Mouse (Mus musculus) embryonic facial prominence, embryonic 10.5 days (tissue): ENCODE data around the gene Zfp932. TPM values are rescaled to one million over a fixed set of nuclear protein-coding genes. Genes with fewer than 3 reads are reported as not detected.
"Not testable (repeated sequence)": the region's sequence is repeated elsewhere in the genome, so short reads cannot be mapped to it uniquely, and the experiment has no call there.

Experiments used
- DNase-seq: peaks from one replicate; pipeline ENCODE4 v3.0.0-alpha.2; 2017; ENCODE audit warnings: low spot score
- H3K27ac ChIP-seq: fragments of 300-500 bp; sonication (generic); replicated peaks from 2 replicates; pipeline ENCODE4 v1.5.1; 2016; ENCODE audit warnings: mild to moderate bottlenecking
- H3K27me3 ChIP-seq: fragments of 300-500 bp; sonication (generic); replicated peaks from 2 replicates; pipeline ENCODE4 v1.6.1; 2016; ENCODE audit warnings: low read depth, mild to moderate bottlenecking; ENCODE audit not compliant: poor library complexity, severe bottlenecking
- H3K36me3 ChIP-seq: fragments of 300-500 bp; sonication (generic); replicated peaks from 2 replicates; pipeline ENCODE4 v1.6.1; 2016; ENCODE audit warnings: mild to moderate bottlenecking, moderate library complexity
- H3K4me1 ChIP-seq: fragments of 300-500 bp; sonication (generic); 2 replicates; pipeline ENCODE4 v1.6.1; 2016
- H3K4me3 ChIP-seq: fragments of 300-500 bp; sonication (generic); 2 replicates; pipeline ENCODE4 v1.5.1; 2016; ENCODE audit warnings: mild to moderate bottlenecking, moderate library complexity
- H3K9me3 ChIP-seq: fragments of 300-500 bp; sonication (generic); 2 replicates; pipeline ENCODE4 v1.6.1; 2016; ENCODE audit warnings: mild to moderate bottlenecking
- WGBS: fragments of 180-500 bp; shearing (Covaris S2); methylation state at CpG from one replicate; pipeline ENCODE4 v1.1.7; 2016; 5-methylcytosine and 5-hydroxymethylcytosine counted together
- polyA plus RNA-seq: library from polyadenylated mRNA; unstranded; fragments of >200 nt; fragmentation: Nextera tagmentation; extraction: Ambion mirVana; gene quantifications from 2 replicates; pipeline ENCODE4 v1.2.1, GENCODE M21; 2016

The Zfp932 gene
- 20.9 and 23.4 TPM in 2 replicates for polyA plus RNA-seq

- H3K27ac ChIP-seq, H3K9me3 ChIP-seq, H3K4me1 ChIP-seq, H3K4me3 ChIP-seq, H3K27me3 ChIP-seq, H3K36me3 ChIP-seq: not testable (repeated sequence)
- peak; percentile 83 for DNase-seq
- no CpG with 5 or more reads among the region's 24 CpGs for whole genome bisulfite sequencing
These were observed at the start of gene Zfp932 for GRCm38 (mm10) chr5:109996026-109996937. Gene Zfp932 (plus strand): TSS chr5:109996521.

DNA sequence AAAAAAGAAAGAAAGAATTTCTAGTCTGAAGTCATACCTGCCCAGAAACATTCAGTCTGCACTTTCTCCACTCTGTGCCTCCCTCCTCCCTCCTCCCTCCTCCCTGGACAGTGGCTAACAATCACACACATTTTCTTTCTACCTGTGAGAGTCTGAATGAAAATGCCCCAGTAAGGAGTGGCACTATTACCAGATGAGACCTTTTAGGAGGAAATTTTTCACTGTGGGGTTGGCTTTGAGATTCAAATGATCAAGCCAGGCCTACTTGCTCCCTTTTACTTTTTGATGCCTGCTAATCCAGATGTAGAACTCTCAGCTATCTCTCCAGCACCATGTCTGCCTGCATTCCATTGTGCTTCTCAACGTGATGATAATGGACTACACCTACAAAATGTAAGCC, 46.0 kb upstream of the Zfp932 start:
- H3K4me1 ChIP-seq = no peaks in the 10 kb centered on the region
- H3K27ac ChIP-seq = no peak overlapping the region
- no peaks in the 10 kb centered on the region for H3K27me3 ChIP-seq
- DNase-seq = no peak
- no peak overlapping the region for H3K4me3 ChIP-seq
- no CpG with 5 or more reads among the region's 1 CpGs for WGBS
- no peaks in the 10 kb centered on the region for H3K9me3 ChIP-seq
- H3K36me3 ChIP-seq = no peaks in the 10 kb centered on the region

- not testable (repeated sequence) for H3K27ac ChIP-seq, DNase-seq, H3K36me3 ChIP-seq, H3K27me3 ChIP-seq, H3K9me3 ChIP-seq, H3K4me3 ChIP-seq, H3K4me1 ChIP-seq
- no CpG with 5 or more reads among the region's 2 CpGs for WGBS
These were observed 15.6 kb upstream of the Zfp932 start for GRCm38 (mm10) chr5:109980743-109981142.

- not testable (repeated sequence) for H3K27me3 ChIP-seq
These were observed 860 bp upstream of the Zfp932 start for GRCm38 (mm10) chr5:109995461-109995860.

DNA sequence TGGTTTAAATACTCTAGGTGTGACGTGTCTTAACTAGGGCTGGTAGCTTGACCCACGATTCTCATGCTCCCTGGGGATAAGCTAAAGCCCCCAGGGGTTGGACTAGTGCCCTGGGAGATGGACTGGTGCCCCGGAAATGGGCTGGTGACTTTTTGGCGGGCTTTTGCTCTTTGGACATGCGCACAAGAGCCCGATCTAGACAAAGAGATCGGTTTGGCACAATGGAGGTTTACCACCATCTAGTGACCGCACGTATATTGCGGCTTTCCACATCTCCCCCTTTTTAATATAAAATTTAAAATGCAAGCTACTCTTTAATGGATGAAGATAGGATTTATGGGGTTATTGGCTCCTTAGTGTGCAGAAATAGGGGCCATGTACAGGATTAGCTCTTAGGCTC, 19.5 kb downstream of the Zfp932 start:
- H3K4me1 ChIP-seq, H3K4me3 ChIP-seq, H3K27me3 ChIP-seq, DNase-seq, H3K36me3 ChIP-seq, H3K27ac ChIP-seq: not testable (repeated sequence)
- peaks cover 39% of the 10 kb centered on the region; the same call in 1 of the 2 replicates for H3K9me3 ChIP-seq
- WGBS = 86% methylated on average over 10 of the region's 10 CpGs

More at GRCm38 (mm10) chr5:109995461-109995860, 860 bp upstream of the Zfp932 start:
- not testable (repeated sequence) for H3K9me3 ChIP-seq, H3K4me3 ChIP-seq, H3K36me3 ChIP-seq, H3K27ac ChIP-seq, H3K4me1 ChIP-seq, DNase-seq
- no CpG with 5 or more reads among the region's 10 CpGs for WGBS

- Histone ChIP-seq H3K4me1 (no peaks in the 10 kb centered on the region), H3K27ac (peak overlapping the region; percentile 61), H3K4me3 (peak overlapping the region; percentile 31; the same call in 1 of the 2 replicates), H3K9me3 (peaks cover 24% of the 10 kb centered on the region; the same call in 1 of the 2 replicates), H3K27me3 (no peaks in the 10 kb centered on the region), H3K36me3 (no peaks in the 10 kb centered on the region)
- no peak for DNase-seq
- 48% methylated on average over 9 of the region's 9 CpGs for WGBS
These were observed 27.0 kb downstream of the Zfp932 start for GRCm38 (mm10) chr5:110023273-110023672.

GRCm38 (mm10) chr5:110023694-110024427, 27.5 kb downstream of the Zfp932 start:
- 45% methylated on average over 8 of the region's 8 CpGs for WGBS
- not testable (repeated sequence) for H3K36me3 ChIP-seq, H3K4me1 ChIP-seq, H3K27me3 ChIP-seq
- Histone ChIP-seq H3K4me3 (peak overlapping the region; percentile 31; the same call in 1 of the 2 replicates), H3K27ac (peak overlapping the region; percentile 61), H3K9me3 (peaks cover 18% of the 10 kb centered on the region; the same call in 1 of the 2 replicates)
- DNase-seq = peak; percentile 52

DNA sequence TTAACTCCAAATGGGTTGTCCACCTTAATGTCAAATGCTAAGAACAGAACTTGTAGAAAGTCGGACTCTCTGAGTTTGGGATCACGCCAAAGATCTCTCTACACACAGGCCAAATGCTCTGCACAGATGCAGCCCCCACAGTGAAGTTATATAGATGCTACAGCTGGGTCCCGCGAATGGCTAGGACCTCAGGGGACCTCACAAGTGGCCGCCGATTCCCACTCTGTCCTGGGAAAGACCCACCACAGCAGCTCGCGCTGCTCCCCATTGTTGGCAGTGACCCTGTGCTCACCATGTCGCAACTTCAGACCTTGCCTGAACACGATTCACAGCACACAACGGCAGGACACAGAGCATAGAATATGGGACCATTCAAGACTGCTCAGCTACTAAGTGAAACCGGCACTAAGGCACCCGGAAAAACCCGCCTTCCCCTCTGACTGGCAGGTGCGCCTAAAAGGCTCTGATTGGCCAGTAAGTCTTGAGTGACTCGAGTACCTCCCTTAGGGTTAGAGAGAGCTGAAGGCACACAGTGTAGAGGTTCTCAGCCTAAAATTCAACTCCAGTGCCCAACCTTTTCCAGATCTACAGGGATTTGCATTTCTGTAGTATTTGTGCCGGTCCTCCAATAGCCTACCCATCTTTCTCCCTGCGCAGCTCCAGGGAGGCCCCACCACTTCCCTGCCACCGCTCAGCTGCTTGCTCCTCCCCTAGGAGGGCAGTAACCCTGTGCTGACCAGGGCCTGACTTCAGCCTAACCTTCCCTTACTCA, 61.5 kb downstream of the Zfp932 start:
- DNase-seq = peak; percentile 81
- WGBS = 3% methylated on average over 19 of the region's 19 CpGs
- Histone ChIP-seq H3K4me1 (no peaks in the 10 kb centered on the region), H3K27me3 (no peaks in the 10 kb centered on the region), H3K4me3 (peak overlapping the region; percentile 66), H3K27ac (peak overlapping the region; percentile 75), H3K9me3 (peaks cover 8% of the 10 kb centered on the region; the same call in 1 of the 2 replicates), H3K36me3 (no peaks in the 10 kb centered on the region)

Other genes starting within 250 kb of the Zfp932 start
- 10.0 and 11.4 TPM in 2 replicates for gene 4930522L14Rik, start 244.6 kb upstream of the Zfp932 start, polyA plus RNA-seq
- gene Gm15446, start 73.1 kb upstream of the Zfp932 start, polyA plus RNA-seq = 0.53 and 0.57 TPM in 2 replicates
- gene Gm17655, start 76.0 kb downstream of the Zfp932 start, polyA plus RNA-seq = 4.8 and 5.9 TPM in 2 replicates
- 2.0 and 2.4 TPM in 2 replicates for gene Gm35315, start 97.9 kb downstream of the Zfp932 start, polyA plus RNA-seq
- 2.0 and 3.2 TPM in 2 replicates for gene Plcxd1, start 103.4 kb downstream of the Zfp932 start, polyA plus RNA-seq
- 33.3 and 35.6 TPM in 2 replicates for gene Gtpbp6, start 111.7 kb downstream of the Zfp932 start, polyA plus RNA-seq
- gene Zfp605, start 113.6 kb downstream of the Zfp932 start, polyA plus RNA-seq = 5.5 and 5.7 TPM in 2 replicates
- 45.1 and 48.6 TPM in 2 replicates for gene Chfr, start 139.3 kb downstream of the Zfp932 start, polyA plus RNA-seq
- 19.9 and 20.6 TPM in 2 replicates for gene Golga3, start 180.2 kb downstream of the Zfp932 start, polyA plus RNA-seq
- 32.7 and 34.7 TPM in 2 replicates for gene Ankle2, start 234.5 kb downstream of the Zfp932 start, polyA plus RNA-seq